Mouse (Mus musculus) layer of hippocampus, adult 8-10 months (tissue): ENCODE measurements around the gene Cttnbp2. TPM values are rescaled to one million over a fixed set of nuclear protein-coding genes. Genes with fewer than 3 reads are reported as not detected.
A peak's percentile ranks its signal among the peaks of the same experiment; 100 is the strongest.

ENCODE experiments used
- DNase-seq, 2 experiments: peaks; one replicate each; pipeline ENCODE4 v3.0.0; 2022; ENCODE audit warnings: low spot score in 2 of 2
- total RNA-seq, 4 experiments: library from RNA; stranded (reverse); gene quantifications; 2 replicates each; pipeline ENCODE4 v1.2.4; 2022

Gene Cttnbp2
- total RNA-seq, 4 experiments from 2014 or later, result 227 to 270 (median 252) TPM

DNA sequence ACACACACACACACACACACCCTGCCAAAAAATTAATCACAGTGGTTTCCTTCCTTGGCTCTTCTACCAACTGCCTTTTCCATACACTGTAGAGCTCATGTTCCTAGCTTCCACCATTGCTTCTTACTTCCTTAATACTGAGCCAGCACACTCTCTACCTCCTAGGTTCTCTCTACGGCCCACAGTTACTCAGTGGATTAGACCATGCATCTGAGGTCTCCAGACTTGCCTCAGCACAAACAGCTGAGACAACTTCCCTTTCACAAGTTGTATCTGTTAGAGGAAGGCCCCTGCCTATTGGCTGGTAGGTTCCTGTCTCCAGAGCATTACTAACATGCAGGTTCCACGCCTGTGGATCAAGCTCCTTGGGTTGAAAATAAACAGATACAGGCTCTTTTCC is 45.4 kb downstream of the Cttnbp2 start:
- DNase-seq, result no peak

DNA sequence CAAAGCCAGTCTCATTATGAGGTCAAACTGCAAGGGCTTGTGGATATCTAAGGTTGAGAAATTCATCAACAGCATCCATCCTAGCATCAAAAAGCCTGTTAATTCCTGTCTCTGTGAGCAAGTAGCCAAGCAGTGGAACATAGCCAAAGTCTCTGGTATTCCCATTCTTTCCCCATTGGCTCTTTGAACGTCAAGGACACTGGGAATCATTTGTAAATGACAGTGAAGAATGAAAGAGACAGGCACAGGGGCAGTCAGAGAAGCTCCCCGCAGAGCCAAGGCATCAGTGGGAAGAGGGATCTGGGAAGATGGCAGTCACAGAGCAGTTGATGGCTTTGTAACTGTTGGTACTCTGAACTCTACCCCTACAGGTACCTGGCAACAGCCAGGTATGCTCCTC is 46.9 kb downstream of the Cttnbp2 start:
- DNase-seq, result no peak

DNA sequence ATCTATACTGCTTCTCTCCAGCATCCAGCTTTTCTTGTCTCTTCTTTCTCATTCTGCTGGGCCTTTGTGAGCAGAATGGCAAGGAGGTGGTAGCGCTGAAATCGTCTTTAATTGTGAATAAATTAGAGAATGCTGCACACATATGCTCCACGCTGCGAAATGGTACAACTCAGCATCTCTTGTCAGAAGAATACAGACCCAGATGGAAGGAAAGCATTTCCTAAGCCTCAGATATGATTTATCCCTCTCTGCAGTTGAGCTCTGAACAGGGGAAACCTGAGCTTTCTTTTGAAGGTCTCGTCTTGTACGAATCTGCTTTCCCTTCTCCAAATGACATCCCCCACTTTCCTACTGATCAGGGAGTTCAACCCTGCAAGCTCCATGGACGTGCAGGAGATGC is 48.4 kb downstream of the Cttnbp2 start:
- no peak for DNase-seq

DNA sequence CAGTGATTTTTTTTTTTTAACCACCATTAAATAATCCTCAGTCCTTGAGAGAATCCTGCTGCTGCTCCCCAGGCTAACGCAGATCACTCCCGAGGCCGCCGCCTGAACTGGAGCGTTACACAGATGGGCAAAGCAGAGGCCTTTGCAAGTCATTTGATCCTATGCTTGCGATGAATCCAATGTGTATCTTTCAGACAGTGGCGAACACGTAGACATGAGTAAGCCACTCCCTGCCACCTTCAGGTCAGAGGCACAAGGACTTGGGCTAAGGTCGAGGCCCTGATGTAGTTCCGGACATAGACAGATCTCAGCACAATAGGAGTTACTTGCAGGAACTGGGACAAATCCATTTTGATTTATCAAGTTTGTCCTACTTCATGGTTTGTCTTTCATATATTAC is 49.0 kb downstream of the Cttnbp2 start:
- no peak for DNase-seq

DNA sequence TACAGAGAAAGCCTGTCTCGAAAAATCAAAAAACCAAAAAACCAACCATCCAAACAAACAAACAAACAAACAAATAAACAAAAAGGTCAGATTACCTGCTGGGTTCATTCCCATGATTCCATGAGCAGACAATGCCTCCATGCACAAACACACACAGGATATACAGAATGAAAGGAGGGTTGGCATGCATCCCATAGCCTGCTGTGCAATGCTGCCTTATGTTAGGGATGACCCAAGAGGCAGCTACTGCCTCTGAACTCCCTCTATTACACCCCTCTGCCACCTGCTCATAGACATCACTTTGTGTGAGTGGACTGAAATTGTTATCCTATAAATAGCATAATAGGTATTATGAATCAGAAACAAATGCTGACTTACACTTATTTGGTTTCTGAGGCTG is 55.0 kb downstream of the Cttnbp2 start:
- DNase-seq, result no peak

DNA sequence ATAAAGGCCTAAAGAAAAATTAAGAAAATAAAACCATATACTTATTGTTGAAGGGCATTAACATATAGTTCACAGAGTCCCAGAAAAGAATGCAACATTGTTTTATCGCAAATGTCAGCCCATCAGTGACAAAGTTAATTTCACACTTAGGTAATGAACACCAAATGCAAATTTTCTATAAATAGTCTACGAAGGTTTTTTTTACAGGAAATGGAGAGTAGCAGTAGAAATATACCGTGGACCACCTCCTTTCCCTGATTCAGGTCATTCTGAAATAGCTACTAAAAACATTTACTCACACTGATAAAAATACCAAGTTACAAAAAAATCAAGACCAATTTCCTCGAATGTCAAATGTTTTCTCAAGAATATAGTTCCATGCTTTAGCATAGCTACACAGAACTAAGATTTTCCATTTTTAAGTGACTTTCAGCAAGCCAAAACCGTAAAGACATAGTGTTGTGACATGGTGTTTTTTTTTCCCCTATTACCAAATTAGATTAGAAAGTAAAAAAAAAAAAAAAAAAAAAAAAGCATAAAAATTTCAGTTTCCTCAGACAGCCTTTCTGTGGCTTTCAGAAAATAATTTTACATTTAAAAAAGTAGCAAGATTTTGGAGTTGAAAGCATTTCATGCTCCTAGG is 64.0 kb downstream of the Cttnbp2 start:
- DNase-seq, result no peak

DNA sequence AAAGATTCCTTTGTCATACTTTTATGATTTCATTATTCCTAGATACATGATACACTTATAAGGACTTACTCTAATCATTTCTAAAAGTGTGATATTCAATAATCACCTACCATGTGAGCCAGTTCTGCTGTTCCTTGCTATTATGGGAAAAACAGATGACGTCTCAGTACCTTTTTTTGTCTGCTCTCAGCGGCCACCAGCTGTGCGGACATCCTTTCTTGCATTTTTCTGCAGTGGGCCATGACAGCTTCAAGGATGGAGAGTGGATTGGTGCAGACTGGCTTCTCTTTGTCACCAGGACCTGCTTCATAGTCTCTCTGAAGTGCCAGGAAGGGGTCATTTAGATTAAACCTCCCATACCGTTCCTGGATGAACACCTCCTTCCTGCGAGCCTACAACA is 66.6 kb downstream of the Cttnbp2 start:
- no peak for DNase-seq

DNA sequence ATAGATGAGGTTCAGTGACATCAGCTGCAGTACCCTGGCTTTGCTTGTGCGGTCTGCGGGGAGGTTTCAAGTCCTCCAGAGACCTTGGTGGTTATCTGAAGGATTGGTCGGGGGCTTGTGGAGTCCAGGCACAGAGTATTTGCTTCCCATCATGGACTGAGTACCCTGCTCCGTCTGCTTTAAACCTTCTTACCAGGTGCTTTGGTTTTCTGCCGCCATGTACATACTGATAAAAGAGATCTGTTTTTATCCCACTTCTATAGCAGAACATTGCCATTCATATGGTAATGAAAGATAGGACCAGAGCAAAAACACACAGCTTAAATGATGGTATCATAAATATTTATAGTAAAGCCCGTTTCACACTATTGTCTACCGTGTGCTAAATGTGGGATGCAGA is 67.7 kb downstream of the Cttnbp2 start:
- DNase-seq, result no peak

DNA sequence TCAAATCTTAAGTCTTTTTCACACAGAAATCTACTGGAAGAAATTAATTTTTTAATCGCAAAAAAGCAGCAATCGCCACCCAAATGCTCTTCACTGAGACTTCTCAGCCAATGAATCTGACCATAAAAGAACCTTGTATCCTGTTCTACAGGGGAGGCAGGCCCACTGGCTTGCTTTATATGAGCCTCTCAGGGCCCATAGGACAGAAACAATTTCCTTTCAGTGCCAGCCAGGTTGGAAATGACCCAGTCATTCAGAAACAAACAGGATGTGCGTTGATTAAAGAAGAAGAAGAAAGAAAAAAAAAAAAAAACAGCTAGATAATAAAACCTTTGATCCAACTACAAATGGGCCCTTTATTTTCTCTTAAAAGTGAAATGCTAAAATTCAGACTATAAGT is 68.3 kb downstream of the Cttnbp2 start:
- DNase-seq, result no peak

DNA sequence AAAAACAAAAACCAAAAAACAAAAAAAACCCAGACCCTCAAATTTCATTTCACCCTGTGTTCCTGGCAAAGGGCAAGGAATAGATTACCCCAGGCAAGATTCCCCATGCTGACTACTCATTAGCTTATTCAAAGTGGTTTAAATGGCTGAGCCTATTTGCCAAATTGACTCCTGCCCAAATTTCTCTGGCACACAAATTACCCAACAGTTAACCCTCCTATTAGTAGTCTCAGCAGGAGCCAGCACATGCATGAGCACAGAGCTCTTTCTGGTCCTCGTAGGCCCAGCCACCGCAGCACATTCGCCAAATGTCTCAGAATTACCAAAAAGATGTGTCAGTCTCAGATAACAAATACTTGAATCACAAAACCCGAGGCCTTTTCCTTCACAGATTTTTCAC is 68.9 kb downstream of the Cttnbp2 start:
- peak; percentile 76 to 80 for DNase-seq

DNA sequence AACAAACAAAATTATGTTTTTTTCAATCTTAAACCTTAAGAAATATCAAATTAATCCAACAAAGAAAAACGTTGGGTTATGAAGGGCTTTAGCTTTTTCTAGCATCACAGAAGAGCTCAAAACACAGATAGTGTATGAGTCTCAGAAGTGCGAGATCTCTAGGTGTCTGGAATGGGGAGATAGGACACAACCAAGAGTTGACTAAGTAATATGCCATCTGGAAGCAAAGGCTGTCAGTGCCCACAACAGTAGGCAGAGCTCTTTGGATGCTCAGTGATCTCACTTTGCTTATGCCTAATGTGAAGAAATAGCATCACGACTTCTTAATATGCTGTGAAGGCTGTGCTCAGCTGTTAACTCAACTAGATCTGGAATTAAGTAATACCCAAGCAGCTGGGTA is 72.3 kb downstream of the Cttnbp2 start:
- DNase-seq, result no peak

DNA sequence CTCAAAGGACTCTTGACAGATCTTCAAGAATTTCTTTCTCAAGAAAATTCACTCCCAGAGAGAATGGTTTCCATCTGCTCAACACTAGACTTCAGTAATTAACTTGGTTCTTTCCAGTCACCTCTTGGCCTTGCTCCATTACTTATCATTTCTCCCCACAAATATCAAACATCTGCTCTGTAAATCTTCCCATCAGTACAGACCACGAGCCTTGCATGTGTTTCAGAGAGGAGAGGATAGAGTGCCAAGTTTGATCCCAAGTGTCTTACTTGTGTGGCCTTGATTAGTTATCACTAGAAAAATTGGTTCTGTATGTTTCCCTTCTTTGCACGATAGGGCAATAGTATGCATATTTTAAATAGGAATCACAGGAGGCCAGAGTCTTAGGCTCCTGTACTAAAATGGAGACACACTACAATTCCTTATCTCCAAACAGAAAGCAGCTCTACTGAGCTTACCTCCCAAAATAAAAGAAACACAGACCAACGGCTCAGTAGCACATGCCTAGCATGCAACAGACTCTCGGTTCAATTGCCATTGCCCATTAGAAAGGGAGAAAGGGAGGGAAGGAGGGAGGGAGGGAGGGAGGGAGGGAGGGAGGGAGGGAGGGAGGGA is 73.6 kb downstream of the Cttnbp2 start:
- no peak for DNase-seq

DNA sequence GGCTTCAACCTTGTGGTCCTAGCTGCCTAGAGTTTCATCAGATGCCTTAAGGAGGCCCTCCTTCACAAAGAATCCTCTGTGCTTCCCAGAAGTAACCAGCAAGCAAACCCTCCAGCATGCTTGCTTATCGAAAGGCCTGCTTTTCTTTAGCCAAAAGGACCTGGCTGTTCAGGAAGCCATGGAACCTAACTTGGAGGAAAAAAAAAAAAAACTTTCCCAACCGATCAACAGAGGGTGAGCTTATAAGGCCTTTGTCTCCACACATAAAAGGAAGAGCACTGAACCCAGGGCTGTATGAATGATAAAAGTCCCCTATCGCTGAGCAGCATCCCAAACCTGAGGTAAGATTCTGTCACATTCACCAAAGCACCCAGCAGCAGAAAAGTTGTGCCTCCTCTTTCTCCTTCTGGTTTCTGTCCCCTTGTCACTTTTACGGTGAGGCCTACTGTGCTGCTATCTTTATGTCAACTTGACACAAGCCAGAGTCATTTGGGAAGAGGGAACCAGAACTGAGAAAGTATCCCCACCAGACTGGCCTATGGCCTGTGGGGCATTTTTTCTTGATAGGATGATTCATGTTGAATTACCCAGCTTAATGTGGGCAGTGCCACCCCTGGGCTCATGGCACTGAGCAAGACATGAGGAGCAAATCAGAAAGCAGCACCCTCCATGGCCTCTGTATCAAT is 78.4 kb downstream of the Cttnbp2 start:
- no peak for DNase-seq

DNA sequence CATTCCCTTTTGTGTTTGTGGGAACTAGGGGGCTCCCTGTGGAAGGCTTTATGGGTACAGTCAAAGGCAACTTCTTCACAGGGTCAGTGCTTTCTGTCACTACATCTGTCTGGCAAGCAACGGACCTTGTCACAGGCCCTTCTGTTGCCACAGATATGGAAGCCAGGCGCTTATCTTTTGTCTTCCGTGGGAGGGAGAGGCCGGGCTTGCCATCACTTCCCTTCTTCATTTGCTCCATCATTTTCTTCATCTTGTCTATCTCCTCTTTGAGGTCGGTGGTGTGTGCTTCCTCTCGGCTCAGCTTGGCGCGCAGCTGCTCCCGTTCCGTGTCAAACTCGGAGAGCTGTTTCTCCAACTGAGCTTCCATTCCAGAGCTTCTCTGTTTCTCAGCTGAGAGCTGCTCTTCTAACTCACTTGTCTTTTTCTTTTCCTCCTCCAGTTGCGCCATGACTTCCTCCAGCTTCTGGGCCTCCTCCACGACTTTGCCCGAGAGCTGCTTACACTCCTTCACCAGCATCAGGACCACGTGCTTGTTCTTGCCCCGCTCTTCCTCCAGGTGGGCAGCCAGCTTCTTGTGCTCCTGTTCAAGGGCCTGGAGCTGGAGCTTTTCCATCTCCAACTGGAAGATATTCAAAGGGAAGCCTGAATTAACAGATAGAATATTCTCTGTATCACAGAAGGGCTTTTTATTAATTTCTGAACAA is 79.7 kb downstream of the Cttnbp2 start:
- DNase-seq, result no peak

DNA sequence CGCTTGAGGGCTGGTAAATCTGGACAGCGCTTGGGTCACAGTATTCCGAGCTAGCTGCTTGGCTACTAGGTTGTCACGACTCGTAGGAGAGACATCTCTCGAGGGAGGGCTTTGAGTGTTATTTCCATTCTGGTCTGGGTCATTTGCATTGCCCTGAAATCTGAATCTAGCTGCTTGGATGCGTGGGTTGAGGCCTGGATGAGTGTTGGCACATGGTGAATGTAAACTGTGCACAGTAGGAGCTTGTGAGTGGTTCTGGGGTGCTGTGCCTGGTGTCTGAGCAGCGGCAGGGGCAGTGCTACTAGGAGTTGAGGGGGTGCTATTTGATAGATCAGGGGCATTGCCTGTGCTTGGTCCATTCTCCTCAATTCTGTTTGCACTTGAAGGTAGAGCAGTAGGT is 80.3 kb downstream of the Cttnbp2 start:
- DNase-seq, result no peak

DNA sequence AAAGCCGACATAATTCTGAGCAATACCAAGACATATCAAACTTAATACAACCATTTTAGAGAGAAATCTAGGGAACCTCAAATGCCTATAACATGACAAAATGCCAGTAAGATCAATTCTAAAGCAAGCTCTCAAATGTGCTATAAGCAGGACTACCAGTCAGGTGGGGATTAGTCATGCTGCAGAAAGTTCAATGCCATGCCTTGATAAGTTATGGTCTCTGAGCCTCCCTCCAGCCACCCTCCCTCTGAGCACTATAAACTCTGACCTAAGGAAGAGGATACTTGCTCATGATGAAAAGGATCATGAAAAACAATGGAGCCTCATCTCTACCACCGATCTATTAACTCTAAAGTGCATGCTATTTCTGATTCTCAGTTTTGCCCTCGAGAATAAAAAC is 82.3 kb downstream of the Cttnbp2 start:
- DNase-seq, result no peak

DNA sequence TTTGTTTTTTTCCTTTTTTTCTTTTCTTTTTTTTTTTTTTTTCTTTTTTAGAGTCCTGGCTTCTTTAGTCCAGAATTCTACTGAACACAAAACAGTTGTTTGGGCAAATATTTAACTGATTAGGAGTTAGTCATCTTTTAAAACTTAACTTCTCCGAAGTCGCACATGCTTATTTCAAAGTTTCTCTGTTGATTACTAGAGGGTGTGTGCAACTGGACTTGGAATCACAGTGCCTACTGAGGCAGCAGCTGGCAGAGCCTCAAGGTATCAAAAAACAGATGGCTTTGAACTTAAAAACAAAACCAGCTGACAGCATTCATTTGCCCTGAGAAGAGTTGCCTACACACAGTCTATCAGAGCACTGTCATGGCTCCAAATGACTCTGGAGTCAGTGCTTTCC is 82.8 kb downstream of the Cttnbp2 start:
- no peak for DNase-seq

DNA sequence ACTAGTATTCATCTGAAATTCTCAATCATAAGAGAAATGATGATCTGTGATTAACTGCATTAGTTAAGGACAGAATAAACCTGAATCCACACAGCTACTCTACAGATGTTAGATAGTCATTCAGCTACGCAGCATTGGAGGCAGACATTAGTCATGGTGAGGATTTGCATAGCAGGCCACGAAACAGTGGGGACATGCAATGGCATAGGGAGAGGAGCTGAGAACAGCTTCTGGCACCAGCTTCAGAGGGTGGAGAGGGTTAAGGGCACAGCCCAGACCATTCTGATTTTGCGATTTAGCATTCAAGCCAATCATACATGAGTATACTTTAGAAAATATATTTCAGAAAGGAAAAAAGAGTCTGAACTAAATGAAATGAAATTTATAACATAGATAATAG is 84.6 kb downstream of the Cttnbp2 start:
- DNase-seq, result no peak

DNA sequence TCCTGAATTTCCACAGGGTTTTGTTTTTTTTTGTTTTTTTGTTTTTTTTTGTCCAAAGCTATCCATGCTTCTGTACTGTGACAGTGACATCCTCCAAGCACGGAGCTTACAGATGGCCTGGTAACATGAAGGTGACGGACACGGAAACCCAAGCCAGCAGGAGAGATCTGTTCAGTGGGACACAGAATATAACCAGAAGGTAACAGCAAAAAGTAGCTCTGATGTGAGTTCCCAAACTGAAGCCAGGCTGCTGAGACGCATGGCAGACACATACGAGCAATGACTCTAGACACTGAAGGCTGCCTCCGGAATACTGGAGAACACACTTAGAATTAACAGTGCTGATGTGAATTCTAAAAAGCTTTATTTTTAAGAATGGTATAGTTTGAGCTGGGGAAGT is 89.8 kb downstream of the Cttnbp2 start:
- DNase-seq, result no peak

DNA sequence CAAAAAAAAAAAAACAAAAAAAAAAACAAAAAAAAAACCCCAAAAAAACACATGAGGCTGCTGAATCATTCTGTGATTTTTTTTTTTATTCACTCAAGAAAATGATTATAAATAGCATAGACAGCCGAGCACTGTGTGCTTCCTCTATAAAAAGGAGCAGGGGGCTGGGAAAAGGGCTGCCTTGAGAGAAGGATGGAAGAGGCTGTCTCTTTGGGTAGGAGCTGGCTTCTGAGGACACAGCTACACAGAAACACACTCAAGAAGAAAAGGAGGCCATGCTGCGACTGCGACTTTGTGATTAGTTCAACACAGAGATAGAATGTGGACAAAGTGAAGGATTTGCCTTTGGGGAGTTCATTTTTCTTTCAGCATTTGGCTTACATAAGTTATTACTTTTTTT is 90.3 kb downstream of the Cttnbp2 start:
- DNase-seq, result no peak

DNA sequence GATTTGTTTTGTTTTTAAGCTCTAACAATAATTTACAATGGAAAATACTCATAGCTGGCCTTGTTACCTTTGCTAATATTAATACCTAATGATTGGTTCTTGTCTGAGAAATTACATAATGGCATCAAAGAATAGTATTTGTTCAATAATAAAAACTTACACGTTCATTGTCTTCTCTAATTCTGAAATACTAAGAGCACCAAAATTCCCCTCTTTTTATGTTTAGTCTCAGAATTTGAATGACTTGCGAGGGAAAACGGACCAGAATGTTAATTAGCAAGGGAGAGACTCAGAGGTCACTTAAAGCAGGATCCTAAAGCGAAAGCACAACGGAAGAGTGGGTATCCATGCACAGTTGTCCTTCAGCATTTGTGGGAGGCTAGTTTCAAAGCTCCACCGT is 91.5 kb downstream of the Cttnbp2 start:
- no peak for DNase-seq

DNA sequence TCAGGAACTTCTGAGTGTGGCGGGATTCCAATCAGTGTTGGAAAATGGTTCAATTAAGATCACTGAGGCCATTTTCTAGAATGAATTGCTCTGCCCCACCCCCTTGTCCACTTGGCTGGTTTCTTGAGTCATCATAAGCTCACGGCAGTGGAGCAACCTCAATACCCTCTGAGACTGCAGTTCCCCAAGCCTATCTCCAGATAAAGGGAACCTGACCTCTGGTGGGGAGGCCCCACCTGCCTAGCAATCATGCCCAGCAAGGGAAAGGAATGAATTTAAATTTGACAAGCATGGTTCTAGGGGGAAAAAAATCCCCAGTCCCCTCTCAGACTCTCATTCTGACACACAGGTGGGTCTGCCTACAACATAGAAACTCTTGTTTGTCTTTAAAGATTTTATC is 93.1 kb downstream of the Cttnbp2 start:
- no peak for DNase-seq

DNA sequence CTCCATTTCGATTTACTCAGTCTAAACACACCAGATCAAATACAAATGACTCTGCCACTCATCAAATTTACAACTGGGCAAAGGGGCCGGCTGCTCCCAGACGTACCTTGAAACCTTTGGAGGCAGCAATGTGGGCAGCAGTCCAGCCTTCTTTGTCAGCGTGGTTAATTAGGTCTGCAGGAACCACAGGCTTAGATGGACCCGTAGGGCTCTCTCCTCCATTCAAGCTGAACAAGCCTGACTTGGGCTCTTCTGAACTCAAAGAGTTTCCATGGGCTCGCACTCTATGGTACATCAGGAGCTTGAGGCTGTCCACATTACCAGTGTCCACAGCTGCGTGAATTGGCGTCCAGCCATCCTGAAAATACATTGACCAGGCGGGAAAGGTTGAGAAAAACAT is 94.0 kb downstream of the Cttnbp2 start:
- no peak for DNase-seq
